Mouse (Mus musculus) layer of hippocampus, adult 9-10 months (tissue): ENCODE measurements around the gene Macrod2.

Experiments
- DNase-seq: peaks from one replicate; pipeline ENCODE4 v3.0.0; 2022; ENCODE audit warnings: low spot score

Gene Macrod2

DNA sequence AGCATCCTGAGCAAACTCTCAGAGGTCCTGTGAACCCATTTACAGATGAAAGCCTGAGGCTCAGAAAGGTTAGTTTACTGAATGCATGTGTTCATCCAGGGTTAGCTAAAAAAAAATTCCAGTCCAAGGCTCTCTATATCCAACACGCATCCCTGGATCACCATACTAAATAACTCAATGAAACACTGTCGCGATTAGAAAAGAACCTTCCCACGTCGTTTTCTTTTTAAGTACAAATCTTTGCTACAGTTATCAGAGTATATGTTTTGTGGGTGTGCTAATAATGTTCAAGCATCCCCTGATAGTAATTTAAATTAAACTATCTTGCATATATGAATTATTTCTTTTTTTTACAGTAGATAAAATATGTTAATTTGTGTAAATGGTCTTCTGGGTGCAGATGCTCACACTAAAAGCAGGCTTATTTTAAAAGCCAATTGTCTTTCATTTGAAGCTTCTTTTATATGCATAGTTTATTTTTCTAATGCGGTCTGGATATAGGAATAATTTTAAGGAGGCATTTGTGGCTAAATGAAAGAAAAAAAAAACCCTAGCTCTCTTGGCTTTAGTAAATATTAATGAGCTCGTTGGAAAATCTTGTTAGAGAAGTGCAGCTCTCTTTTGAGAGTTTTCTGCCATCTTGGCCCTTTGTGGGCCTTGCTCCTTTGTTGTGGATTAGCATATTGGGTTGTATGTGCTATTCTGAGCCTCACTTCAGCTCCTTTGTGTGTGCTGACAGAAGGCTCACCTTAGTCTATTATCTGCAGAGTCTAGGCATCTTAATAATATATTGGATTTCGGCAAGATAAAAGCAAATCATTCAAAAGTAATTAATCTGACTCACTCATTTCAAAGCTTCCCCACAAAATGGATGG is 679.1 kb downstream of the Macrod2 start:
- no peak for DNase-seq

DNA sequence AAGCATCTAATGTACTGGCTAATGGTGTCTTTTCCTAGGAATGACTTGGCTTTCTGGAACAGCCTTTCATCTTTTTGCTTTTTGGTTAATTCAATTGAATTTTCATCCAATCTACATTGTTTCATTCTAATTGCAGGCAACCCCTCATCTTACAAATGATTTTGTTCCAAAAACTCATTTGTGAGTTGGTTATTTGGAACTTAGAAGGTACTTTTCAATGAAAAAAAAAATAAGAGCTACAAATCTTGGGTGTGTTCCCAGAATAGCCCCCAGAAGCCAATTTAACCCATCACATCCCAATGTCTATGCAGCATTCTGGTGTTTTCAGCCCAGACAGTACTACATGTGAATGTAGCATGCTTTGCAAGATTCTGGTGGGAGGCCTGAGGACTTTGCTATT is 683.1 kb downstream of the Macrod2 start:
- no peak for DNase-seq

DNA sequence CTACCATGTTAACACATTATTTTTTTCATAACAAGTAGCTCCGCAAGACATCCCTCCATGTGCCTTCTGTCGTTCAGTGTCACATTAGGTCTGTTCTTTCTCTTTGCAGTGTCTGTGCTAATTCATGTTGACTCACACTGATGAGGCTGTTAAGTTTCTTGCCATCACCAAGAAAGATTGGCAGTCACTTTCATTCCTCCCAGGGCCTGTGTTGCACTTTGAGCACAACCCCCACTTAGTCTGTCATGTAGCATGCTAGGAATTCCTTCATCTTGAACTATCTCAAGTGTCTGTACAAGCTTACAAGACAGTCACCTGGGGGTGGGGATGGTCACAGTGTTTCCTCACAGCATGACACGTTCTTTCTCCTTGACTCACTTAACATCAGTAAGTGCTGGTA is 696.2 kb downstream of the Macrod2 start:
- no peak for DNase-seq

DNA sequence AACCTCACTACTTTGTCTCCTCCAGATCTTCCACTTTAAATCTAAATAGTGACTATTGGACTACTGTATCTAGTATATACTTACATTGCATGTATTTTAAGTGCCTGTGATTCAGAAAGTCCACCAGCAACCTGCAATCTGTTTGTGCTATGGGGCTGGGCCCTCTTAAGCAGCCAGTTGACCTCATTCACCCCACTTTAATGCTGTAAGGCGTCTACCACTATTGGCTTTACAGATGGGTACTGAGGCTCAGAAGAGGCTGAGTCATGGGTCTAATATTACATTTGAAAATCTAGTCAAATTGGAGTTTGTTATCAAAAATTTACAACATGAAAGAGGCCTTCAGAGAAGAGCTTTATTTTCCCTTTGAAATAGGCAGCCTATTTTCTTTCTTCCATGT is 722.5 kb downstream of the Macrod2 start:
- no peak for DNase-seq

DNA sequence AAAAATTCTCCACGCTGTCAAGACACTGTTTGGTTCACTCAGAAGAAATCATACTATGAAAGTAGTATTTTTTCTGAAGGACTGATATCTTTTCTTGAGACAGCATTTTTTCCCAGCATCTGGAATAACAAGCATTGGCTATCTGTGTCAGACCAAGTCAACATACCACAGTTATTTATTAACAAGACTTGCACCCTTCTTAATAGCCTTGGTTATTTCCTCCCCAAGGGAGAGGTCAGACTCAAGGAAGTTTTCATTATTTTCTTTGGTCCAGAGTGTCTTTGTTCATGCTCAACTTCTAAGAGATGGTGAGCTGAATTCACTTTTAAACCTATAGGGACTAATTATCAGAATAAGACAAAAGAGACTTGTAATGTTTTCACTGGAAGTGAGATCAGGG is 728.8 kb downstream of the Macrod2 start:
- no peak for DNase-seq

DNA sequence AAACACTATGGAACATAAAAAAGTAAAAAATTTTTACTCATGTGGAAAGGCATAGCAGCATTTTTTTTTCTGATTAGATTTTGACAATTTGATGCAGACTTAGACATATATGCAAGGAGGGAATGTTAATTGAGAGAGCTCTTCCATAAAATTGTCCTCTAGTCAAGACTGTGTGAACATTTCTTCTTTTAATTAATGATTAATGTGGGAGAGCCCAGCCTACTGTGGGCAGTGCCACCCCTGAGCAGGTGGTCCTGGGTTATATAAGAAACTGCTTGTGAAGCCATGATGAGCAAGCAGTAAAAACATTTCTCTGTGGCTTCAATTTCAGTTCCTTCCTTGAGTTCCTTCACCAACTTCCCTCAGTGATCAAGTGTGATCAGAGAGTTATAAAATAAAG is 730.5 kb downstream of the Macrod2 start:
- no peak for DNase-seq

DNA sequence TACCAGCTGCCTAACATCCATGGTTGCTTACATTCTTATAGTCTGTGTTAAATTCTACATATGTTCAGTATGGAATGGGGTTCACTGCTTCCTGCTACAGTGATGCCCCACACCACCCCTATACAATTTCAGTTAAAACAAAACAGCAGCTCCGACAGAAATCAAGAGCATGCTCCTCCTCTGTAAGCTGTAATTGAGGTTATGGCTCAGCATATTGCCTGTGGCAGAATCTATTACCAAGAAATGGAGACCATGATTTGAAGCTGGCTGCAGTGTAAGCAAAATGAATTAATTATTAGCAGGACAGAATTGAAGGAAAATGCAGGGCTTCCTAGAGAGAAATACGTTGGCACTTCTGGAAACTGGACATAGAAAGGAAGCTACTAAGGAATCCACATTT is 747.2 kb downstream of the Macrod2 start:
- DNase-seq, result no peak

DNA sequence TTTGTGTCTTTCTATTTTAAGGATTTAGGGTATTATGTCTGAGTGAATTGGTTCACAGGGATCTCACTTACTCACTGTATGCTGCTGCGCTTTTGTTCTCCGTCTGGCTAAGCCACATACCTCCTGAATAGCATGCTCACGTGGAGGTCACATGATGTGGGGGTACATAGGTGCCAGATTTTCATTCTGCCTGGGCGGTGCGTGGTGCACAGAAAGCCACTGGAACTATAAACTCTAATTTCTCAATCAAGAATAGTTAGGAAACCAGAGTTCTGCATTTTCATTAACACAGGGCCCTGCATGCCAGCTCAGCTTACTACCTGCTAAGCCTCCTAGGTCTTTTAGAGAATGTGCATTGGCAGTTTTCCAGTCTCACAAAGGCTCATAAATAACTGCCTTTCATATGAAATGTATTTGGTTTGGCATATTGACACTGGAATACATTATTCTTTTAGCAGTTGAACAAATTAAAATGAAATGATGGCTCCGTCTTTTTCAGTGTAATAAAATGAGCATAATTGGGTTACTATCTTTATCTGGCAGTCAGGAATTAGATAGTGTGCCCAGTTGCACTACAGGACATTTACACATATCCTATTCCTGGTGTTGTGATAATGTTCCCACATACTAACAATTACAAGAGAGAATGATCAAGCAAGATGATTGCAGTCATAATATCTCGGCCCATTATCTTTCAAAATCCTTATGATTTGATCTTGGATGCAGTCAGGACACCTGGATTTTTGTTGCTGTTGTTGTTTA is 757.1 kb downstream of the Macrod2 start:
- no peak for DNase-seq

DNA sequence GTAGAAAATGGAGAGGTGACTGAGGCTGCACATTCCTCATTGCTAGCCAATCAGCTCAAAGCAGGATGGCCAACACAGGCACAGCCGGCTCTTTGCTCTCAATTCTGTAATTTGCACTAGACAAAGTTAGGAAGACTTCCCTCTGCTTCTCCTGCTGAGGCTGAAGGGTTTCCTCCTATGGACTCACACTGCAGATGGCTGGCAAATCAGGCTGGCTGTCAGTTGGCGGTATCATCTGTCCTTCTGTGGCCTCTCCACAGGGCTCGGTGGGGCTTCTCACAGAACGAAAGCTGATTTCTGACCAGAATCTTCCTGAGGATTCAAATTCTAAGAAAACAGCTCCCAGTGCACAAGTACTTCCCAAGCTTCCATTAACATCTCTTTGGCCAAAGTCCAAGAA is 760.9 kb downstream of the Macrod2 start:
- DNase-seq, result no peak

DNA sequence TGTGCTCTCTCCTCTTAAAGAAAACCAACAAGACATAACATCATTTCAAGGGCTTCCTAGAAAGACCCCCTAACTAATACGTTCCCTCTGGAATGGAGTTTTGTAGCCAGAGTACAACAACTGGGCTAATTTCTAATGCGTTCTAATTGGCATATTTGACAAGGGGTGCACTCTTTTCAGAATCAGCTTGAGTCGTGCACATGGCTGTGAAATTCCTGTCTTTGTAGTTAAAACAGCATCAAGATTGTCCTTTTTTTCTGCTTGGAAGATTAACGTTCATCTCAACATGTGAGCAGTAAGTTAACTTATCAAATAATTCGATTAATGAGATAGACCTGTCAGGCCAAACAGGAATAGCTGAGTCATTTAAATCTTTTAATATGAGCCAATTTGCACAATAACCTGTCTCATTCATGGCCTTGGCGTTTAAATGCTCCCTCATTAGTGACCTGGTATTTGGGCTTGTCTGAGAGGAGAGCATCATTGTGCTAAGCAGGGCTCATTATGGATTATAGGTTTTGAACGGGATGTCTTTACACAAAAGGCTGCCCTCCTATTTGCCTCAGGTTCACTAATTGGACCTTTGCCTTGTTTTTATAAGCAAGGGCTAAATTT is 762.0 kb downstream of the Macrod2 start:
- no peak for DNase-seq

DNA sequence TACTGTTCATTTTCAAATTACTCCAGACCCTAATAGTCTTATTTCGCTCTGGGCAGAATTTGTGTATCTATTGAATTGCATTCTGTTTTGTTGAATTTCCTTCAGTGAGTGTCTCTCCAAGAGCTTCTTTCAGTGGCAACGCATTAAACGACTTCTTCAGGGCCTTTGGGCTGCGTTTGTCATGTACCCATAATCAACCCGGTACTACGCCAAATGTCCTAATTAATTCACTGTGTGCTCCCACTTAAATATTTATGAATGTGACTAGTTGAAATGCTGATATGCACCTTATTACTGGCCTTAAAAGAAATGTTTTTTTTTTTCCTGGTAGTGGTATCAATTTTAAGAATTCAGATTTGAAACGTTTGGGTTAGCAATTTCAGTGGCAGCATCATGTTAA is 763.1 kb downstream of the Macrod2 start:
- no peak for DNase-seq

DNA sequence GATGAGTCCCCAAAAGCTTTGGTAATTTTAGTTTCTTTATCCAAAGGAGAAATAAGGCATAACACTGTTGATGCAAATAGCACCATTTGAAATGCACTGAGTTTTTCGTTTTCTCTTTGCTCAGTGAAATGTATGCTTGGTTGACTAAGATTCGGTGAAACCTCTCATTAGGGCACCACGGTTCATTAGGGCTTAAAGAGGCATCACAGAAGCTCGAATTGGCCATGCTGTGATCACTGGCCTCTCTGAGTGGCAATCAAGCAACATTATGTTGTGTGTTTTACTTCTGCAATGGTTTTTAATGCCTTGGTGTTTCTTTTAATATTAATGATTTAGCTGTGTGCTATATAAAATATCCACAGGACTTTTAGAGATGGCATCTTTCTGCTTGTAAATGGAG is 768.8 kb downstream of the Macrod2 start:
- DNase-seq, result no peak

DNA sequence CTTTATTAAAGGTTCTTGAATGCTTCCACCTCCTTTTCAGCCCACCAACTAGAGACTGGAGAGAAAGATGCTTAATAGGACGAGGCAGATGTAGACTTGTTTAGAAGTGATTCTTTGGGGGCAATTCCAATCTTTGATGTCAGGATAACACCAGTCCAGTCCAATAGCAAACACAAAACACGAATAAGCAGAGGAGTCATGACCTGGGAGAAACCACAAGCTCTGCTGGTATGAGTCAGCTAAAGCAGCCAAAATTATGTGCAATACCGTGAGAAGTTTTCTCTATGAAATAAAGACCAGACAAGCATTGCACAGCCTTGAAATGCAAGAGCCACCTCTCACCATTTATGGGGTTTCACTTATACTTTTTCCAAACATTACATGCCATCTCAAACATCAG is 774.5 kb downstream of the Macrod2 start:
- no peak for DNase-seq

DNA sequence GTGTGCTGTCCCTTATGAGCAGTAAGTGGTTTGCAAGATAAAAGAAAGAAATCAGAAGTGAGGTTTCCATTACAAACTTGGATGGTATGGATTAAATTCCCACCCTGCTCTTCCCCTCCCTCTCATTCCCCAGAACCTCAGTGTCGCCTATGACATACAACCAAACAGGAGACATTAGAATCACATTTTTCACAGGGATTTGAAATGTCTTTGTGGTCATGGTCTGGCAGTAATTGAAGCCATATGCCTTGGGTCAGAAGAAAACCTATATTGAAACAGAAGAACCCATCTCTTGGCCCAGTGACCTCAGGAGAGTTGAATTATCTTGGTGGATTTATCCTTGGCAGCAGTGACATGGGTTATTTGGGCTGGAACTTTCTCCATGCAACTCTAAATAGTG is 778.1 kb downstream of the Macrod2 start:
- DNase-seq, result no peak

DNA sequence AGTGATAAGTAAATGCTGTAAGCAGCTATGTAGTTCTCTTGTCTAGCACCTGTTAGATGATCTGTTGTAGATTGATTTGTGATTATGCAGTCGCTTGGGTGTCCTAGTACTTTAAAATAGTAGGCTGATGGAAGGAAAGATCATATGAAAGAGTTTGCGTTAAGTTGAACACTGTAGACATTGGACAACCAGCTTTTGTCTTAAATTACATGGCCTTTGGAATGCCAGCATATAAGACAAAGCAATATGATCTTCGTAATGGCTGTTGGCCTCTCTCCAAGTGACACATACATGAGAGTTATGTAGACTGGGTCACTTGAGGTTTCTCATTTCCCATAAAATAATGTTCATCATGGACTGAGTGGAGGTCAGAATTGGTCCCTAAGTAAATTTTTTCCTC is 778.5 kb downstream of the Macrod2 start:
- no peak for DNase-seq

DNA sequence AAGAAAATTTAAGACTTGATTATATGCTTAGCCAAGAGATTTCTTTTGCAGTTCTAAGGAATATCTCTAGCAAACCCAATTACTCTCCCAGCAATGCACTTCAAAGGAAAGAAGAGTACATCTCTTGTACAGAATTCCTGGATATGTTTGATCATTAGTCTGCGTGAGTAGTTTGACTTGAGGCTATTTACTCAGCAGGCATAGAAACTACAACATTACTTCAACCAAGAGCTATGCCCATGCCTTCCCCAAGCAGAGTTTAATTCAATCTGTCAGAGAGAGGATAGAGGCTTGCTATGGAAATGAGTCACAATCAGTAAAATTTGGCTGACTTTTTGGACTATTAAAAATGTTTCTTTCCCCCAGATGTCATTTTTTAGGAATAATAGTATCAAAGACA is 785.5 kb downstream of the Macrod2 start:
- peak; percentile 3 for DNase-seq

DNA sequence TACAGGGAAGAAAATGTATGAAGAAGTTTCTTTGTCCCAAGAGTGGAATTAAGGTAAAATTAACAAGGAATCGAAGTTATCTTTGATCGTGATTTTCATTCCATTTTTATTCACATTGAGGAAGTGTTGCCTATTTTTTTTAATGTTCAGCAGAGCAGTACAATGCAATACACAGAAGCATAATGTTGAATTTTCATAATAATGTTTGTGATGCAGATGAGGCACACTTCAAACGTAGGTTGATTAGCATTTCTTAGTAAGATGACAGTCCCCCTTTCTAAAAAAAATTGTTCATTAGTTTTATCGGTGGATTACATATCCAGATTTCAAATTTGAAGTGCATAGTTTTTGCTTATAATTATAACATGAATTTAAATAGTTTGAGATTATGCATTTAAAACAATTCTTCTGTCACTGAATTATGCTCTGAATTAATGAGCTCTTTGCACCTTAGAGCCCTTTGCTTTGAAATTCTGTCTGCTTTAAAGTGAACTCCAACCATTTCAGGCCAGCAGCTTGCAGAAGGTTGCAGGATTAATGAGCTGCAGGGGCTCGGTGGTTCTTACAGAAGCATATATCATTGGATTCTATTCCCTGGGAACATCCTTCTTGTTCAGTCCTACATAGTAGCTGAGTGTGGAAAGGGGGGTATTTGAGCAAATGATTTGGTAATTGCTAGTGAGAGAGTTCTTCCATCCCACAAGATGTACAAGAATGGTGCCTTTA is 787.1 kb downstream of the Macrod2 start:
- no peak for DNase-seq

DNA sequence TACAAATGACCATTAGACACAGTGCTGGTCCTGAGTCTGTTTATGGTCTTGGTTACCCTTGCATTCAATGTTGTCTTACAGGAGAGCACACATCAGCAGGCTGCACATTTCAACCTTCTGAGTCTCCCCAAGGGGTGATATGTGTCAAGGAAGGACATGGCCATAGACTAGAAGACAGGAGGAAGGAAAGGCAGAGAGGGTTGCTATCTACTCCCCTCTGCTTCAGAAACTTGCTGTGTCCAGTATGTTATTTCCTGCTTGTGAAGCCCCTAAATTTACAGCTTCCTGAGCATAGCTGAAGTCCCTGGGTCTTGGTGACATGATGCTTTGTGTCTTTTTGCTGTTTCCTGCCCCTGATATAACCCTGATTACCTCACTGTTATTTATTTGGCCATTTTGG is 799.4 kb downstream of the Macrod2 start:
- DNase-seq, result no peak

DNA sequence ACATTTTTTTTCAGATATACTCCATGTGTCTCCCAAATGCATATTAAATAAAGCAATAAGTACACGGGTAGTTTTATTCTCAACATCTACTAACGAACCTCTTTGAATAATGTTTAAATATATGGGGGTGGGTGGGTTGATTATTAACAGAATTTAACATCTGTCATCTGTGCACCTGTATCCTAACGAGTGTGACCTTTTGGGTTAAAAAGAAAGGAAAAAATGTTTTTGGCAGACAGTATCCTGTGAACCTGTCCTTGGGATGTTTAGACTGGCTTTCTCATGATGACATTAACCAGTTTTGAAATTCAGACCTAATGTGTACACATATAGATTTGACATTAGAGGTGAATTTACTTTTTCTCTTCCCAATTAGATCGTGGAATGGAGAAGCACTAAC is 805.4 kb downstream of the Macrod2 start:
- DNase-seq, result no peak

DNA sequence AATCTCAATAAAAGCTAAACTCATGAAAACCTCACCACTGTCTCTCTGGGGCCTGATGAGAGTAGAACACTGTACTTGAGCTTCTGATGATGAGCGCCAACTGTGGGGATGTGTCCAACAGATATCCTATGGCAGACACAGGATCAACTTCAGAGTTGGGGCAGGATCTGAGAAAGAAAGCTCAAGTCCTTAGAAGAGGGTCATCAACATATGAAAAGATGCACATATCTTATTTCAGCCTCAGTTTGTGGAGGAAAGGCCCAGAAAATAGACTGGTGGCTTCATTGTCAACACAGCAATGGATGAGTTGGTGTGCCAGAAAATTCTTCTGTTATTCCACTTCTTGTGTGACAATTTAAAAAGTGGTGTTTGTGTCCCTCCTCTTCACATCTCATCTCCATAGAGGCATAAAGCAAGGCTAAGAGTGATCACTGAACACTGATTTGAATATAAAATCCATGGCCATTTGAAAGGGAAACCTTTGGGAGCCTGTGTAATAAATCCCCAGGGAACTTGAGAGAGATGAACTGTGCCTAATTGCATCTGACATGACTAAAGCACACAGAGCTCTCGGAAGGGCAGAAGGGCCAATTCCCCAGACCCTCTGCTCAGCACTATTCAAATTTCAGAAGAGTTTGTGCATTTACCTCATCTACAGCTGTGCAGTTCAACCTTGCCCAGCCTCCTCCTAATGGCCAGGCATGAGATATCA is 806.4 kb downstream of the Macrod2 start:
- no peak for DNase-seq

DNA sequence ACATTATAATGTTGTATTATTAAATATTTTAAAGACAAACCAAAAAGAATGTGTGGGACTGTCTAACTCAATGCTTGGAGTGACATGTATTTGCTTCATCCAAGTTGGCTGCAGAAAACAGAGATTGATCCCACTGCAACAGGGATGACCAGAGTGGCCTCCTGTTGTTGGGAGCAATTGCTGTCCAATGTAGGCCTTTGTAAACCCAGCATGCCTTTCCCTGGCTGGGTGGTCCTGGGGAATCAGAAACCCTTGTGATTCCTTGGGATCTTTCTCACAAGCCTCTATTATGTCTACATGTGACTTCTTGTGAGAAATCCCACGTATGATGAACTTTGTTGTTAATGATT is 806.9 kb downstream of the Macrod2 start:
- DNase-seq, result no peak

DNA sequence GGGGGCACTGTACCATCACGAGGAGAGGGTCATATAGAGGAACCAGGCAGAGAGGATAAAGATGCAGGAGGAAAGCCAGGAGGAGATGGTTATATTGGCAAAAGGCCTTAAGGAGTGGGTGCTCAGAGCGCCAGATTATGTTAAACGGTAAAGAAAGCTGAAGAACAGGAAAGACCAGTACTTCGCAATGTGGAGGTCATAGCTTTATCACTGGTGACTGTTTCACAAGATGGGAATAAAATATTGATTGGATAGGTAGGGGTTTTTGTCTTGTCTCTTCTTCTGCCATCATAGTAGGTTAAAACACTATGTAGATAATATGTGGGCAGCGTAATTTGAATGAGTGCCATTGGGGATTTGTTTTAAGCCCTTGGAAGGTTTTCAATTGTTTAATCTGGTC is 816.2 kb downstream of the Macrod2 start:
- DNase-seq, result no peak
